Comparison of ENCODE assay signal across 9 mouse cellular contexts in genomic region chr1:84881248-84882065, GRCm38 (mm10). TPM values are rescaled to one million over a fixed set of nuclear protein-coding genes. Genes with fewer than 3 reads are reported as not detected.
DNase-seq lines count a peak whose midpoint lies in the region; ATAC-seq lines count a peak whose summit lies in the region.
"Had no signal": no experiment of that assay in that cellular context is flagged by ENCODE, and none has a peak within 500 bp of the region (broad histone marks: within the 10 kb centered on the region; RNA-seq: fewer than 3 reads in every experiment).

No protein-coding gene starts in this region.

- WGBS in hindbrain, embryonic 12.5 days = 63% methylated on average over 11 of the region's 11 CpGs
- 64% methylated on average over 11 of the region's 11 CpGs for WGBS in hindbrain, embryonic 13.5 days
- WGBS in forebrain, embryonic 12.5 days = 65% methylated on average over 11 of the region's 11 CpGs

- H3K27me3 ChIP-seq in hindbrain, embryonic 12.5 days = no peaks in the 10 kb centered on the region
- no peaks in the 10 kb centered on the region for H3K27me3 ChIP-seq in hindbrain, embryonic 13.5 days
- H3K27me3 ChIP-seq in forebrain, embryonic 12.5 days = no peaks in the 10 kb centered on the region

- H3K27ac ChIP-seq in hindbrain, embryonic 12.5 days = no peak overlapping the region
- no peak overlapping the region for H3K27ac ChIP-seq in hindbrain, embryonic 13.5 days
- H3K27ac ChIP-seq in forebrain, embryonic 12.5 days = no peak overlapping the region

- H3K4me1 ChIP-seq in hindbrain, embryonic 12.5 days = no peaks in the 10 kb centered on the region
- peaks cover 4% of the 10 kb centered on the region; the same call in 1 of the 2 replicates for H3K4me1 ChIP-seq in hindbrain, embryonic 13.5 days (replicated peaks)
- peaks cover 3% of the 10 kb centered on the region; the same call in 1 of the 2 replicates for H3K4me1 ChIP-seq in forebrain, embryonic 12.5 days

- no peaks in the 10 kb centered on the region for H3K36me3 ChIP-seq in hindbrain, embryonic 12.5 days
- H3K36me3 ChIP-seq in hindbrain, embryonic 13.5 days = no peaks in the 10 kb centered on the region
- no peaks in the 10 kb centered on the region for H3K36me3 ChIP-seq in forebrain, embryonic 12.5 days (replicated peaks)

- H3K9ac ChIP-seq in hindbrain, embryonic 12.5 days = no peak overlapping the region
- H3K9ac ChIP-seq in hindbrain, embryonic 13.5 days = no peak overlapping the region
- H3K9ac ChIP-seq in forebrain, embryonic 12.5 days = no peak overlapping the region

- 0 out of 2 replicates have a peak, but pooled peaks have one; percentile 6 for ATAC-seq in hindbrain, embryonic 12.5 days (ENCODE audit: low FRiP score)
- ATAC-seq in hindbrain, embryonic 13.5 days (ENCODE audit: low FRiP score) = no peak
- ATAC-seq in granulocyte monocyte progenitor cell, adult 5-6 weeks (replicated peaks; ENCODE audit: poor library complexity, severe bottlenecking) = peak; percentile 61; the same call in 1 of the 2 replicates
- ATAC-seq in activated CD4-positive, CD25-positive, alpha-beta regulatory T cell, adult 4 months = no peak
- ATAC-seq in forebrain, embryonic 12.5 days (ENCODE audit: low FRiP score) = no peak

- peak; percentile 10 to 17 for DNase-seq in urinary bladder, postnatal 36 days (ENCODE audit: low spot score in 2 of 2)
- no peak for DNase-seq in urinary bladder, postnatal 4 days (ENCODE audit: low spot score in 2 of 2)
- DNase-seq in c-Kit-positive CD71-positive TER-119-positive erythroid progenitor cells, embryonic 14.5 days (ENCODE audit: low spot score) = no peak

- H3K9me3 ChIP-seq in hindbrain, embryonic 12.5 days (replicated peaks) = no peaks in the 10 kb centered on the region; the same call in 1 of the 2 replicates
- no peaks in the 10 kb centered on the region for H3K9me3 ChIP-seq in hindbrain, embryonic 13.5 days
- H3K9me3 ChIP-seq in forebrain, embryonic 12.5 days = no peaks in the 10 kb centered on the region

- no peak overlapping the region for H3K4me3 ChIP-seq in hindbrain, embryonic 12.5 days
- H3K4me3 ChIP-seq in hindbrain, embryonic 13.5 days = no peak overlapping the region
- H3K4me3 ChIP-seq in forebrain, embryonic 12.5 days (replicated peaks) = no peak overlapping the region

- H3K4me2 ChIP-seq in hindbrain, embryonic 12.5 days (replicated peaks) = no peak overlapping the region
- H3K4me2 ChIP-seq in hindbrain, embryonic 13.5 days = no peak overlapping the region
- H3K4me2 ChIP-seq in forebrain, embryonic 12.5 days = no peak overlapping the region
- H3K4me2 ChIP-seq: heart, embryonic 11.5 days had no signal

RNA-seq across cellular contexts. Expression of gene Trip12, which starts 41.1 kb away (rescaled TPM):
- polyA plus RNA-seq in hindbrain, embryonic 12.5 days (2016; fragmentation: Nextera tagmentation; extraction: Ambion mirVana) = 109 and 118 TPM in 2 replicates
- 59.9 and 66.5 TPM in 2 replicates for polyA plus RNA-seq in hindbrain, embryonic 13.5 days (2015; fragmentation: Nextera tagmentation; extraction: Ambion mirVana)
- 106 and 145 TPM in 2 replicates for total RNA-seq in granulocyte monocyte progenitor cell, adult 5-6 weeks (2014; fragmentation: Nextera tagmentation)
- total RNA-seq in granulocyte monocyte progenitor cell, adult 5-6 weeks (2017) = 138 and 204 TPM in 2 replicates
- polyA plus RNA-seq in activated CD4-positive, CD25-positive, alpha-beta regulatory T cell, adult 4 months (2017; shearing (Covaris generic)) = 100 to 1,000 TPM; 129 to 152 TPM
- polyA plus RNA-seq in forebrain, embryonic 12.5 days (2016; fragmentation: Nextera tagmentation; extraction: Ambion mirVana) = 107 and 108 TPM in 2 replicates

RNA-seq across cellular contexts. Expression of gene Fbxo36, which starts 41.8 kb away (rescaled TPM):
- 8.6 and 10.8 TPM in 2 replicates for polyA plus RNA-seq in hindbrain, embryonic 12.5 days (2016; fragmentation: Nextera tagmentation; extraction: Ambion mirVana)
- 8.6 and 11.3 TPM in 2 replicates for polyA plus RNA-seq in hindbrain, embryonic 13.5 days (2015; fragmentation: Nextera tagmentation; extraction: Ambion mirVana)
- total RNA-seq in granulocyte monocyte progenitor cell, adult 5-6 weeks (2014; fragmentation: Nextera tagmentation) = 6.5 and 8.7 TPM in 2 replicates
- 0.41 and 0.78 TPM in 2 replicates for total RNA-seq in granulocyte monocyte progenitor cell, adult 5-6 weeks (2017)
- 1 to 10 TPM; 2.7 to 3.3 TPM for polyA plus RNA-seq in activated CD4-positive, CD25-positive, alpha-beta regulatory T cell, adult 4 months (2017; shearing (Covaris generic))
- polyA plus RNA-seq in forebrain, embryonic 12.5 days (2016; fragmentation: Nextera tagmentation; extraction: Ambion mirVana) = 9.5 and 11.6 TPM in 2 replicates

RNA-seq across cellular contexts. Expression of gene Slc16a14, which starts 53.5 kb away (rescaled TPM):
- polyA plus RNA-seq in hindbrain, embryonic 12.5 days (2016; fragmentation: Nextera tagmentation; extraction: Ambion mirVana) = 8.3 and 9.0 TPM in 2 replicates
- polyA plus RNA-seq in hindbrain, embryonic 13.5 days (2015; fragmentation: Nextera tagmentation; extraction: Ambion mirVana) = 14.0 and 14.6 TPM in 2 replicates
- not detected in 2 replicates for total RNA-seq in granulocyte monocyte progenitor cell, adult 5-6 weeks (2014; fragmentation: Nextera tagmentation)
- total RNA-seq in granulocyte monocyte progenitor cell, adult 5-6 weeks (2017) = not detected in 2 replicates
- polyA plus RNA-seq in activated CD4-positive, CD25-positive, alpha-beta regulatory T cell, adult 4 months (2017; shearing (Covaris generic)) = not detected
- polyA plus RNA-seq in forebrain, embryonic 12.5 days (2016; fragmentation: Nextera tagmentation; extraction: Ambion mirVana) = 11.4 and 11.5 TPM in 2 replicates

Comparison
In these comparisons a context has a peak if more than half of its experiments do, and no peak if none do; other contexts are left out.
1. ATAC-seq: peak in hindbrain, embryonic 12.5 days (single experiment) and granulocyte monocyte progenitor cell, adult 5-6 weeks (single experiment); none in hindbrain, embryonic 13.5 days (single experiment), activated CD4-positive, CD25-positive, alpha-beta regulatory T cell, adult 4 months (single experiment) and forebrain, embryonic 12.5 days (single experiment).
2. DNase-seq: peak in urinary bladder, postnatal 36 days (2 of 2); none in urinary bladder, postnatal 4 days (0 of 2) and c-Kit-positive CD71-positive TER-119-positive erythroid progenitor cells, embryonic 14.5 days (single experiment).